8 mouse cellular contexts compared by ENCODE assay signal in genomic region chr13:92531237-92531636, GRCm38 (mm10). TPM values are rescaled to one million over a fixed set of nuclear protein-coding genes. Genes with fewer than 3 reads are reported as not detected.
A peak's percentile ranks its signal among the peaks of the same experiment; 100 is the strongest.
DNase-seq lines count a peak whose midpoint lies in the region; ATAC-seq and TF ChIP-seq lines count a peak whose summit lies in the region.

No protein-coding gene starts in this region.

- H3K4me2 ChIP-seq in heart, embryonic 11.5 days: peak overlapping the region; percentile 82

- no peaks in the 10 kb centered on the region for H3K27me3 ChIP-seq in heart, embryonic 11.5 days (ENCODE audit: control insufficient read depth, insufficient read depth, low read length)
- H3K27me3 ChIP-seq in hindbrain, embryonic 10.5 days (ENCODE audit: insufficient read depth, poor library complexity, severe bottlenecking): no peaks in the 10 kb centered on the region
- H3K27me3 ChIP-seq in megakaryocyte, embryonic 14.5 days (replicated peaks): no peaks in the 10 kb centered on the region

- H3K4me1 ChIP-seq in heart, embryonic 11.5 days (ENCODE audit: control insufficient read depth, insufficient read depth, low read length): peaks cover 6% of the 10 kb centered on the region; the same call in 1 of the 2 replicates
- no peaks in the 10 kb centered on the region for H3K4me1 ChIP-seq in ES-E14 (ENCODE audit: control insufficient read depth in 2 of 2, insufficient read depth in 2 of 2, low read length in 2 of 2, poor library complexity in 1 of 2)
- H3K4me1 ChIP-seq in hindbrain, embryonic 10.5 days (replicated peaks): peaks cover 13% of the 10 kb centered on the region
- H3K4me1 ChIP-seq in megakaryocyte, embryonic 14.5 days: peaks cover 16% of the 10 kb centered on the region

- H3K9me3 ChIP-seq in heart, embryonic 11.5 days (replicated peaks; ENCODE audit: control insufficient read depth, low read length): no peaks in the 10 kb centered on the region
- no peaks in the 10 kb centered on the region for H3K9me3 ChIP-seq in ES-E14 (ENCODE audit: control insufficient read depth, insufficient read depth, low read depth, low read length)
- H3K9me3 ChIP-seq in hindbrain, embryonic 10.5 days: no peaks in the 10 kb centered on the region
- H3K9me3 ChIP-seq in megakaryocyte, embryonic 14.5 days: no peaks in the 10 kb centered on the region

- WGBS in heart, embryonic 11.5 days (ENCODE audit: insufficient replicate concordance): 6% methylated on average over 15 of the region's 15 CpGs
- 6% methylated on average over 15 of the region's 15 CpGs for WGBS in hindbrain, embryonic 10.5 days

- H3K9ac ChIP-seq in heart, embryonic 11.5 days (ENCODE audit: low read depth, low read length): peak overlapping the region; percentile 90
- H3K9ac ChIP-seq in ES-E14 (ENCODE audit: insufficient read depth, low read depth, low read length, poor library complexity, severe bottlenecking): peak overlapping the region; percentile 85

- H3K27ac ChIP-seq in heart, embryonic 11.5 days (ENCODE audit: low read depth, low read length): peak overlapping the region; percentile 93
- no peak overlapping the region for H3K27ac ChIP-seq in ES-E14 (ENCODE audit: insufficient read depth, low read depth, low read length, poor library complexity, severe bottlenecking)
- peak overlapping the region; percentile 93 for H3K27ac ChIP-seq in hindbrain, embryonic 10.5 days

- H3K4me3 ChIP-seq in heart, embryonic 11.5 days (ENCODE audit: low read depth, low read length): peak overlapping the region; percentile 73
- H3K4me3 ChIP-seq in ES-E14 (ENCODE audit: insufficient read depth in 1 of 2, low read depth in 1 of 2, low read length in 2 of 2, poor library complexity in 1 of 2, severe bottlenecking in 1 of 2): peak overlapping the region; percentile 82 to 87
- H3K4me3 ChIP-seq in hindbrain, embryonic 10.5 days: peak overlapping the region; percentile 74
- peak overlapping the region; percentile 99 for H3K4me3 ChIP-seq in megakaryocyte, embryonic 14.5 days (replicated peaks)

- H3K36me3 ChIP-seq in heart, embryonic 11.5 days (ENCODE audit: control insufficient read depth, insufficient read depth, low read length): no peaks in the 10 kb centered on the region
- no peaks in the 10 kb centered on the region for H3K36me3 ChIP-seq in ES-E14 (ENCODE audit: control insufficient read depth, insufficient read depth, low read length, poor library complexity, severe bottlenecking)
- H3K36me3 ChIP-seq in hindbrain, embryonic 10.5 days: no peaks in the 10 kb centered on the region; the same call in 1 of the 2 replicates
- H3K36me3 ChIP-seq in megakaryocyte, embryonic 14.5 days (replicated peaks; ENCODE audit: low read length): peaks cover 4% of the 10 kb centered on the region

- in situ Hi-C loops in ES-E14 (cut with MboI; ENCODE audit: low sequenced_read_pairs in 2 of 2, unreplicated experiment in 2 of 2): no loop called here

- ATAC-seq in heart, embryonic 11.5 days (replicated peaks; ENCODE audit: insufficient number of reproducible peaks, low FRiP score, low TSS enrichment): no peak

- no peak for DNase-seq in heart, adult 9 months (ENCODE audit: low spot score in 2 of 2)
- DNase-seq in ES-E14 (ENCODE audit: low read depth, low spot score): no peak
- no peak for DNase-seq in hindbrain, embryonic 10.5 days (ENCODE audit: low spot score)
- DNase-seq in layer of hippocampus, adult 11-12 months (ENCODE audit: low spot score): no peak
- DNase-seq in urinary bladder, postnatal 4 days (ENCODE audit: low spot score in 2 of 2): no peak
- DNase-seq in left cerebral cortex, adult 8-10 months (ENCODE audit: low spot score in 2 of 2): no peak

TF ChIP-seq in ES-E14, 5 proteins besides CTCF, POLR2A, EP300 and RAD21:
- TF ChIP-seq ZNF384 (IDR thresholded peaks at IDR 0.05; ENCODE audit: low read depth, low read length) (no peak), ZC3H11A (IDR thresholded peaks at IDR 0.05; ENCODE audit: borderline replicate concordance, low read depth, low read length) (no peak), HCFC1 (IDR thresholded peaks at IDR 0.05; ENCODE audit: borderline replicate concordance, insufficient read depth, low read length) (no peak), CHD2 (IDR thresholded peaks at IDR 0.05; ENCODE audit: low read depth, low read length) (no peak), MAFK (IDR thresholded peaks at IDR 0.05; ENCODE audit: insufficient read depth, low read depth, low read length) (no peak)

RNA-seq across cellular contexts. Expression of gene Zfyve16, which starts 0.6 kb away (rescaled TPM):
- polyA plus RNA-seq in heart, embryonic 11.5 days (2014; fragmentation: Nextera tagmentation; extraction: Ambion mirVana): 11.1 and 13.7 TPM in 2 replicates
- 8.8 and 12.6 TPM in 2 replicates for total RNA-seq in ES-E14 (2012; rRNA removed)
- 6.9 and 9.5 TPM in 2 replicates for polyA plus RNA-seq in hindbrain, embryonic 10.5 days (2016; fragmentation: Nextera tagmentation; extraction: Ambion mirVana)
- 0.04 TPM in 1 of 2 replicates, not detected in the other for polyA plus RNA-seq in megakaryocyte, embryonic 14.5 days (2012; ENCODE audit: insufficient read depth, low replicate concordance)
- total RNA-seq in left cerebral cortex, adult 8-10 months (2022): 10 to 100 TPM; 16.0 to 19.7 (median 17.3) TPM

RNA-seq across cellular contexts. Expression of gene Spz1, which starts 44.7 kb away (rescaled TPM):
- polyA plus RNA-seq in heart, embryonic 11.5 days (2014; fragmentation: Nextera tagmentation; extraction: Ambion mirVana): not detected in 2 replicates
- total RNA-seq in ES-E14 (2012; rRNA removed): 0.76 and 1.8 TPM in 2 replicates
- polyA plus RNA-seq in hindbrain, embryonic 10.5 days (2016; fragmentation: Nextera tagmentation; extraction: Ambion mirVana): not detected in 2 replicates
- not detected in 2 replicates for polyA plus RNA-seq in megakaryocyte, embryonic 14.5 days (2012; ENCODE audit: insufficient read depth, low replicate concordance)
- total RNA-seq in left cerebral cortex, adult 8-10 months (2022): not detected

RNA-seq across cellular contexts. Expression of gene Fam151b, which starts 47.4 kb away (rescaled TPM):
- 0.32 TPM in 1 of 2 replicates, not detected in the other for polyA plus RNA-seq in heart, embryonic 11.5 days (2014; fragmentation: Nextera tagmentation; extraction: Ambion mirVana)
- 0.63 and 1.2 TPM in 2 replicates for total RNA-seq in ES-E14 (2012; rRNA removed)
- 0.13 TPM in 1 of 2 replicates, not detected in the other for polyA plus RNA-seq in hindbrain, embryonic 10.5 days (2016; fragmentation: Nextera tagmentation; extraction: Ambion mirVana)
- not detected in 2 replicates for polyA plus RNA-seq in megakaryocyte, embryonic 14.5 days (2012; ENCODE audit: insufficient read depth, low replicate concordance)
- 10 to 100 TPM; 10.5 to 11.7 (median 10.8) TPM for total RNA-seq in left cerebral cortex, adult 8-10 months (2022)
